Mouse (Mus musculus) urinary bladder, postnatal 36 days (tissue): ENCODE data around the gene Acad9.
"Not testable (repeated sequence)": the region's sequence is repeated elsewhere in the genome, so short reads cannot be mapped to it uniquely, and the experiment has no call there.

Experiments
- DNase-seq, 2 experiments: peaks; one replicate each; pipeline ENCODE4 v3.0.0; 2022; ENCODE audit warnings: low spot score in 2 of 2, mixed read lengths in 1 of 2

Gene Acad9

GRCm38 (mm10) chr3:36087591-36087990 is 21.8 kb downstream of the Acad9 start:
- no peak for DNase-seq

- DNase-seq: no peak
Measured at GRCm38 (mm10) chr3:36095371-36095770, 29.6 kb downstream of the Acad9 start.

- DNase-seq: no peak
Measured at GRCm38 (mm10) chr3:36116076-36116475, 50.3 kb downstream of the Acad9 start.

- DNase-seq: no peak
Measured at GRCm38 (mm10) chr3:36119684-36120548, 54.1 kb downstream of the Acad9 start.

- not testable (repeated sequence) for DNase-seq
Measured at GRCm38 (mm10) chr3:36126176-36126575, 60.4 kb downstream of the Acad9 start.

- no peak for DNase-seq
Measured at GRCm38 (mm10) chr3:36136152-36136551, 70.4 kb downstream of the Acad9 start.

GRCm38 (mm10) chr3:36137560-36137959 is 71.8 kb downstream of the Acad9 start:
- DNase-seq: no peak

- DNase-seq: no peak
Measured at GRCm38 (mm10) chr3:36138171-36138660, 72.4 kb downstream of the Acad9 start.

GRCm38 (mm10) chr3:36138996-36139395 is 73.2 kb downstream of the Acad9 start:
- no peak for DNase-seq
